Mouse (Mus musculus) E14TG2a.4 (cell line): Measurements from ENCODE around the gene Zcchc14.

ENCODE experiments used
- CTCF ChIP-seq: conservative IDR thresholded peaks from 2 replicates; pipeline ENCODE4 v1.5.1; 2014; ENCODE audit warnings: low read length
- POU5F1 ChIP-seq: IDR thresholded peaks from 2 replicates; pipeline ENCODE4 v1.6.1; 2014; ENCODE audit warnings: low read length, borderline replicate concordance

GRCm38 (mm10) chr8:121603801-121604200, 48.9 kb downstream of the Zcchc14 start:
- no peak for TF ChIP-seq CTCF
- TF ChIP-seq POU5F1: no peak
